Mouse (Mus musculus) testis, adult 10 weeks (tissue): ENCODE measurements around the gene Rin2. TPM values are rescaled to one million over a fixed set of nuclear protein-coding genes. Genes with fewer than 3 reads are reported as not detected.

Experiments
- polyA plus RNA-seq: library from polyadenylated mRNA; stranded (reverse); fragments of 350-450 nt; fragmentation: Illumina TruSeq; extraction: RNeasy Lipid Tissue Mini Kit (QIAGEN cat#74804); gene quantifications from one replicate; pipeline ENCODE4 v1.2.3, GENCODE M21; 2014; ENCODE audit warnings: low read depth, low replicate concordance

Gene Rin2
- polyA plus RNA-seq, result 11.3 TPM

GRCm38 (mm10) chr2:145675142-145675755 lies at the start of gene Rin2:
Rin2 (plus strand) TSS chr2:145675215.

GRCm38 (mm10) chr2:145901861-145902260 lies 226.8 kb downstream of the Rin2 start, which contains the start of gene Naa20:
Naa20 (plus strand) TSS chr2:145902099.

GRCm38 (mm10) chr2:145934339-145935231 lies 259.6 kb downstream of the Rin2 start, which contains the start of the genes Cfap61 and Crnkl1:
Cfap61 (plus strand) TSS chr2:145934784.
Crnkl1 (minus strand) TSS chr2:145935014.

Other genes starting within 250 kb of the Rin2 start
- gene Naa20, start 226.9 kb downstream of the Rin2 start, polyA plus RNA-seq, result 93.5 TPM